Mouse (Mus musculus): ENCODE measurements around the gene Taf3. TPM values are rescaled to one million over a fixed set of nuclear protein-coding genes. Genes with fewer than 3 reads are reported as not detected.
A peak's percentile ranks its signal among the peaks of the same experiment; 100 is the strongest.

The Taf3 gene
- polyA plus RNA-seq, 1 experiment from 2014 or later: 18.6 TPM

DNA sequence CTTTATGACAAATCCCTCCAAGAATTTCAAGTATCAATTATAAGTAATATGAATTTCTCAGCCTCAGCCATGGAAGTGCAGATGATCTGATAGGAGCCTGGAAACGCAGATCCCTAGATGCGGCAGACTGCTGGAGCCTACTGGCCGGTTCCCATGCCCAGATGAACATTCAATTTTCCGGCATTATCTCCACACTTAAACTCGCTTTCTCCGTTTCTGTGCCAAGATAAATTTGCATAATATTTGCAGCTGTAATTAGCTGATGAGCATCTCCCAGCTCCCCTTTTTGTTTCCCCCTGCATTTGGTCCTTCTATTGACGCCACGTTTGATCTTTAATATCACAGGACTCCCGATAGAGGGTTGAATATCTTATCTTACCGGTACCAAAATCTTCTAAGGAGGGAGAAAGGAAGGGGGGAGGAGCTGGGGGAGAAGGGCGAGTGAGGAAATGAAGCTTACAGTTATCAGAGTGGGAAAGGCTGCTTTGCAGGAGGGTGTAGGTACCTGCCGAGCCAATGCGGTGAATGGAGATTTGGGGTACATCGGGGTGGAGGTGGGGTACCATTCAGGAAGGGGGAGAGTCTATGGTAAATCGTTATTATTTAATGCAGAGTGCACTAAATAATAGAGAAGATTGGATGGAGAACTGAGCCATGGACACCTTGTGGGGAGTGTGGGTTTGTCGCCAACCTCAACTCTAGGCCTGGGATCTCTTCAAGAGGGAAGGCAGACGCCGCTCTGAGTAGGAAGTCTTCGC, 153.4 kb downstream of the Taf3 start:
- Histone ChIP-seq H3K36me3 (ENCODE audit: control insufficient read depth, insufficient read depth, low read length) (no peaks in the 10 kb centered on the region), H3K9ac (ENCODE audit: low read depth, low read length) (no peak overlapping the region), H3K27me3 (replicated peaks; ENCODE audit: control insufficient read depth, insufficient read depth, low read length) (peaks cover 96% of the 10 kb centered on the region), H3K4me1 (replicated peaks; ENCODE audit: control insufficient read depth, insufficient read depth, low read length) (no peaks in the 10 kb centered on the region), H3K4me2 (no peak overlapping the region), H3K9me3 (ENCODE audit: control insufficient read depth, low read length) (no peaks in the 10 kb centered on the region), H3K27ac (ENCODE audit: low read depth, low read length) (no peak overlapping the region), H3K4me3 (ENCODE audit: low read depth, low read length) (no peak overlapping the region)
- ATAC-seq (replicated peaks; ENCODE audit: low FRiP score) (no peak), DNase-seq (ENCODE audit: low spot score) (no peak)
- 2% methylated on average over 19 of the region's 19 CpGs for WGBS

DNA sequence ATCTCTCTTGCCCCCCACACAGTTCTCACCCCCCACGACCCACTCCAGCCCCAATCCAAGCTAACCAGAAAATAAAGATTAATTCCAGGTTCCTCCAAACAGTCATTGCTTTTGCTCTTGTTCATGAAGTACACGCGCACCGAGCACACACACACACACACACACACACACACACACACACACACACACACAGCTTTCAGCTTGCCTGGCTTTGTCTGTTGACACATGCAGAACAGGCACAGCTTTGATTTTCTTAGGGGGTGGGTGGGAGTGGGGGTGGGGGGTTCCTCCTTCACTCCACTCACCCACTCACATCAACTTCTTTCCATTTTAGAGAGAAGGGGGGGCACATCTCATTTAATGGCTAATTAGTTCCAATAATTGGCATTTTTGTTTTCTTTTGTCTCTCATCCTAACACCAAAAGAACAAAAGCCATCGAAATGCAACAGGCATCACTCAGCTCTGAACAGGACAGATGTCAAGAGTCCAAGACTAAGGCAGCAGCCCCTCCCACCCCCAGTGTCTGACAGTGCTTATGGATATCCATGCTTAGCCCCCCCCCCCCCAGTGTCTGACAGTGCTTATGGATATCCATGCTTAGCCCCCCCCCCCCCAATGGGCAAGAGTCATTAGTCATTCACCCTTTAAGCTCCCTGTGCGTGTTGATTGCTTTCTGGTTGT, 155.0 kb downstream of the Taf3 start:
- no peaks in the 10 kb centered on the region for H3K36me3 ChIP-seq (ENCODE audit: control insufficient read depth, insufficient read depth, low read length)
- H3K9ac ChIP-seq (ENCODE audit: low read depth, low read length): no peak overlapping the region
- no peaks in the 10 kb centered on the region for H3K9me3 ChIP-seq (ENCODE audit: control insufficient read depth, low read length)
- peaks cover 96% of the 10 kb centered on the region for H3K27me3 ChIP-seq (replicated peaks; ENCODE audit: control insufficient read depth, insufficient read depth, low read length)
- ATAC-seq (replicated peaks; ENCODE audit: low FRiP score) (no peak), DNase-seq (ENCODE audit: low spot score) (no peak)
- no peak overlapping the region for H3K4me3 ChIP-seq (ENCODE audit: low read depth, low read length)
- no peak overlapping the region for H3K4me2 ChIP-seq
- 16% methylated on average over 6 of the region's 6 CpGs for WGBS
- H3K27ac ChIP-seq (ENCODE audit: low read depth, low read length): no peak overlapping the region
- H3K4me1 ChIP-seq (replicated peaks; ENCODE audit: control insufficient read depth, insufficient read depth, low read length): no peaks in the 10 kb centered on the region

DNA sequence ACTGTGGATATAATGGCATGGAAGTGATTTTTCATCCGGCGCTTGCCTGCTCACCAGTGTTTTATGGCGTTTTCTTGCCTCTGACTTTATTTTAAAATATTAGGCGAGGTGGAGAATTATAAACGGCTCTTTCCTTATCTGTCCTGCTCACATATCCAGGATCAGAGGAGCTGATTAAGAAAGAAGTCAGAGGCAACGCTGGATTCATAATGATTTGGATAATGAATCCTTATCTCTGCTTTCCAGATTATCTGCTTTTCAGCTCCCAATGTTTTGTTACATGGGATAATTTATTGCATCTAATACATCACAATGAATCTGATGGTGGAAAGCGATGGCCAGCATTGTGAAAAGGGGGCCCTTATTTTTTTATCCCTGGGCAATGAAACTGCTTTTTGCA, 155.9 kb downstream of the Taf3 start:
- Histone ChIP-seq H3K27ac (ENCODE audit: low read depth, low read length) (no peak overlapping the region), H3K27me3 (replicated peaks; ENCODE audit: control insufficient read depth, insufficient read depth, low read length) (peaks cover 95% of the 10 kb centered on the region), H3K4me2 (no peak overlapping the region), H3K9me3 (ENCODE audit: control insufficient read depth, low read length) (no peaks in the 10 kb centered on the region), H3K36me3 (ENCODE audit: control insufficient read depth, insufficient read depth, low read length) (no peaks in the 10 kb centered on the region), H3K9ac (ENCODE audit: low read depth, low read length) (no peak overlapping the region), H3K4me1 (replicated peaks; ENCODE audit: control insufficient read depth, insufficient read depth, low read length) (no peaks in the 10 kb centered on the region), H3K4me3 (ENCODE audit: low read depth, low read length) (no peak overlapping the region)
- DNase-seq (ENCODE audit: low spot score): no peak
- WGBS: 15% methylated on average over 7 of the region's 7 CpGs
- ATAC-seq (replicated peaks; ENCODE audit: low FRiP score): no peak

DNA sequence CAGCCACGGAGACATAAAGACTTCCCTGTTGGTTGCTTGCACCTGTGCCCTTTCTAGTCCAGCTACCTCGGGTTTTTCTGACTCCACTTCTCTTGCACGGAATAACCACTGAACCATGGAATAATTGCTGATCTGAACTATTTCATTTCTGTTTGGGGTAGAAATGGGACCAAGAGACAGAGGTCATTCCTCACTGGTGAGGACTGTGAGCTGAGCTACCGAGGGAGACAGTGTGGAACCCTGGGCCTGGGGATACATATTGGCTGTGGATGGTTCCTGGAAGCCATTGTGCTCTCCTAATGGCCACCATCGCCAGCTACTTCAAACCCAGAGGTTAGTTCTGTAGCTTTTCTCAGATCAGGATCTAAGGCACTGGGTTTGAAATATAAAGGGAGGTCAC, 157.5 kb downstream of the Taf3 start:
- WGBS: 8% methylated on average over 5 of the region's 5 CpGs
- DNase-seq (ENCODE audit: low spot score): no peak
- no peak for ATAC-seq (replicated peaks; ENCODE audit: low FRiP score)

DNA sequence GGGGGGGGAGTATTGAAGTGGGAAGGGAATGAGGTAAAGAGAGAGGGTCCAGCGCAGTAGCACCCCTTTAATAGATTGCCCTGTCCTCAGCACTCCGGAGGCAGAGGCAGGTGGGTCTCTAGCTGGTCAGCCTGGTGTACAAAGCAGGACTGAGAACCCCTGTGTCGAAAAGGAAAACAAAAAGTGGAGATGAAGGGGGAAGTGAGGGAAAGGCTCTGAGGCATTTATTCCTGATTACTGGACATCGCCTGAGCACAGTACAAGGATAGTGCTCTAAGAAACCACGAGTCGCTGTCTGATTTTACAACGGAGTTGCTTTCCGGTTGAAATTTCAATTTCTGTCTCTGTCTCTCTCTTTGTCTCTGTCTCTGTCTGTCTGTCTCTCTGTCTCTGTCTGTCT, 158.1 kb downstream of the Taf3 start:
- H3K4me1 ChIP-seq (replicated peaks; ENCODE audit: control insufficient read depth, insufficient read depth, low read length): no peaks in the 10 kb centered on the region
- no peak overlapping the region for H3K9ac ChIP-seq (ENCODE audit: low read depth, low read length)
- H3K9me3 ChIP-seq (ENCODE audit: control insufficient read depth, low read length): no peaks in the 10 kb centered on the region
- H3K27ac ChIP-seq (ENCODE audit: low read depth, low read length): no peak overlapping the region
- ATAC-seq (replicated peaks; ENCODE audit: low FRiP score): no peak
- peak overlapping the region; percentile 41; the same call in 1 of the 2 replicates for H3K4me3 ChIP-seq (ENCODE audit: low read depth, low read length)
- 7% methylated on average over 8 of the region's 8 CpGs for WGBS
- no peak for DNase-seq (ENCODE audit: low spot score)
- peak overlapping the region; percentile 71 for H3K4me2 ChIP-seq
- peaks cover 95% of the 10 kb centered on the region for H3K27me3 ChIP-seq (replicated peaks; ENCODE audit: control insufficient read depth, insufficient read depth, low read length)
- H3K36me3 ChIP-seq (ENCODE audit: control insufficient read depth, insufficient read depth, low read length): no peaks in the 10 kb centered on the region

More for the DNA sequence above, 157.5 kb downstream of the Taf3 start:
- Histone ChIP-seq H3K27me3 (replicated peaks; ENCODE audit: control insufficient read depth, insufficient read depth, low read length) (peaks cover 95% of the 10 kb centered on the region), H3K36me3 (ENCODE audit: control insufficient read depth, insufficient read depth, low read length) (no peaks in the 10 kb centered on the region), H3K4me2 (no peak overlapping the region), H3K9ac (ENCODE audit: low read depth, low read length) (no peak overlapping the region), H3K9me3 (ENCODE audit: control insufficient read depth, low read length) (no peaks in the 10 kb centered on the region), H3K4me3 (ENCODE audit: low read depth, low read length) (no peak overlapping the region), H3K4me1 (replicated peaks; ENCODE audit: control insufficient read depth, insufficient read depth, low read length) (no peaks in the 10 kb centered on the region), H3K27ac (ENCODE audit: low read depth, low read length) (no peak overlapping the region)

DNA sequence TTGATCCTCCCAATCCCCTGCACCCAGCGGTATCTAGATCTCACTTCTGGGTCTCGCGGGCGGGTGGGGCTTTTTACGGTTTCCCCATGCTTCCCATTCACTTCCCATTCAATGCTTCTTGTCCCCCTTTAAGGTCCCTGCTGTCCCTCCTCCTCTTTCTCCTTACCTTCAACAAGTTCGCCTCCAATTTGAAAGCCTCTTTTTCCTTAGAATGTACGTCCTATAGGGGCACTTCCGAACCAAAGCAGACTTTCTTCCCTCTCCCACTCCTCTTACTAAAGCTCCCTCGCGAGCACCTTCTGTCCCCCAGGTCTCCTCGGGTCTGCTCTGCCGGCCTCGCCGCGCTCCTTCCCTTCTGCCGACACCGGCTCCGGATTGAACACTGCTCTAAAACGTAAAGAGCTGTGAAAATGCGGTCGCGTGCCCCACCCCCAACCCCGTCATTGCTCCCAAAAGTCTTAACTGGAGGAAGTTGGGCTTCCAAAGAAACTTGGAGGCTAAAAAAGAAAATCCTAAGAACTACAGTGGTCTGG, 158.7 kb downstream of the Taf3 start, which contains the start of gene Gata3:
Gene Gata3 (minus strand): TSS at position 384 of the 533 bp plus-strand sequence.
- Histone ChIP-seq H3K9ac (ENCODE audit: low read depth, low read length) (no peak within 1 kb of the TSS), H3K27me3 (replicated peaks; ENCODE audit: control insufficient read depth, insufficient read depth, low read length) (peaks cover 95% of the 10 kb centered on the region), H3K36me3 (ENCODE audit: control insufficient read depth, insufficient read depth, low read length) (no peaks in the 10 kb centered on the region), H3K9me3 (ENCODE audit: control insufficient read depth, low read length) (no peaks in the 10 kb centered on the region), H3K4me1 (replicated peaks; ENCODE audit: control insufficient read depth, insufficient read depth, low read length) (no peaks in the 10 kb centered on the region), H3K4me2 (peak within 1 kb of the TSS; percentile 71), H3K27ac (ENCODE audit: low read depth, low read length) (no peak within 1 kb of the TSS), H3K4me3 (ENCODE audit: low read depth, low read length) (peak within 1 kb of the TSS; percentile 41)
- no peak for ATAC-seq (replicated peaks; ENCODE audit: low FRiP score)
- 0% methylated on average over 23 of the region's 23 CpGs for WGBS
- no peak for DNase-seq (ENCODE audit: low spot score)

DNA sequence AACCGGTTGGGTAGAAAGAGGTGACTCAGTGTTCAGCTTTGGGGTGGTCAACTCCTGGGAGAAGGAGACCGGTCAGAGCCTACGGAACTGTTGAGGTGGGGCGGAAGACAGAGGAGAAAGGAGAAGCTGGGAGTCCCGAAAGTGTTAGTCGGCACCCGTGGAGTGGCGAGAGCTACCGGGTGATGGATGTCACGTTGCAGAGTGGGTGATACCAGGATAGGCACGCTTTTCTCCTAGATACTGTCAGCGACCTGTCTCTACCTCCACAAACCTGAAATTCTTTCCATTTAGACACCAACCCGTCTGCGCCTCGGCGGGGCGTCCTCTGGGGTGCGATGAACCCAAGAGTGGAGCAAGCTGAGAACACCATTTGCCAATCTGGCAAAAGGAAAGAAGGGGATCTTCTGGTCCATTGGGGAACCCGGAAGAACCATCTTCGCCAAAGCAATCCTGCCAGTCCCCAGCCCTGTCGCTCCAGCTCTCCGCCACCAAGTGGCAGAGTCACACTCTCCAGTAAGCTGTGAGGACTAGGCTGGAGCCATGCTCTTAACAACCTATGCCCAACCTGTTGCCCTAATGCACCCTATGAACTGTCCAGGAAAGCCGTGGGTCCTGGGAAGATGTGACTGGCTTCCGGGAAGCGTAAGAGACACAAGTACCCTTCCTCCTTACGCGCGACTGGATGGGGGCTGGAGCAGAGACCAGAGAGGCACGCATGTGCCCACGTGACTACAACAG, 159.3 kb downstream of the Taf3 start, which contains the start of gene 9230102O04Rik:
Gene 9230102O04Rik (minus strand): TSS at position 628 of the 738 bp plus-strand sequence.
- whole genome bisulfite sequencing: under 1% methylated on average over 30 of the region's 30 CpGs
- H3K4me1 ChIP-seq (replicated peaks; ENCODE audit: control insufficient read depth, insufficient read depth, low read length): no peaks in the 10 kb centered on the region
- H3K36me3 ChIP-seq (ENCODE audit: control insufficient read depth, insufficient read depth, low read length): no peaks in the 10 kb centered on the region
- ATAC-seq (replicated peaks; ENCODE audit: low FRiP score) (peak; percentile 74), DNase-seq (ENCODE audit: low spot score) (peak; percentile 70)
- no peak within 1 kb of the TSS for H3K9ac ChIP-seq (ENCODE audit: low read depth, low read length)
- peak within 1 kb of the TSS; percentile 41 for H3K4me3 ChIP-seq (ENCODE audit: low read depth, low read length)
- H3K4me2 ChIP-seq: peak within 1 kb of the TSS; percentile 71
- H3K9me3 ChIP-seq (ENCODE audit: control insufficient read depth, low read length): no peaks in the 10 kb centered on the region
- H3K27me3 ChIP-seq (replicated peaks; ENCODE audit: control insufficient read depth, insufficient read depth, low read length): peaks cover 95% of the 10 kb centered on the region
- no peak within 1 kb of the TSS for H3K27ac ChIP-seq (ENCODE audit: low read depth, low read length)

DNA sequence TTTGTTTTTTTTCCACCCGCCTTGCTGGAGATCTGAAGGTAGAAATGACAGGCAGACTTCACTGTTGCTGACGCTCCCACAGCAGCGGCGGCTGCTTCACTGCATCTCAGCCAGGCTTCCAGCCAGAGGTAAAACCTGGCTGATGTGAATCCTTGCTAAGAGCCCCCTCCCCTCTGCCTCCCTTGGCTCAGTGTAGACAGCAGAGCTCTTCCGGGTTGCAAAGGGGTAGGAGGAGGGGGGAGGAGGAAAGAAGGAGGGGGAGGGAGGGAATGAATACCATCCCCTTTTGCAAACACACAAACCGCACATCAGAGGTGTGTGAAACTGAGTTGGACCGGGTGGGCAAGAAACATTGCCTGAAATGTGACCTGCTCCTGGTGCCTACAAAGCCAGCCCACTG, 160.8 kb downstream of the Taf3 start:
- WGBS: under 1% methylated on average over 7 of the region's 7 CpGs
- H3K4me3 ChIP-seq (ENCODE audit: low read depth, low read length): no peak overlapping the region
- no peaks in the 10 kb centered on the region for H3K36me3 ChIP-seq (ENCODE audit: control insufficient read depth, insufficient read depth, low read length)
- peaks cover 95% of the 10 kb centered on the region for H3K27me3 ChIP-seq (replicated peaks; ENCODE audit: control insufficient read depth, insufficient read depth, low read length)
- no peak overlapping the region for H3K4me2 ChIP-seq
- no peak overlapping the region for H3K27ac ChIP-seq (ENCODE audit: low read depth, low read length)
- no peaks in the 10 kb centered on the region for H3K9me3 ChIP-seq (ENCODE audit: control insufficient read depth, low read length)
- no peaks in the 10 kb centered on the region for H3K4me1 ChIP-seq (replicated peaks; ENCODE audit: control insufficient read depth, insufficient read depth, low read length)
- ATAC-seq (replicated peaks; ENCODE audit: low FRiP score): no peak
- DNase-seq (ENCODE audit: low spot score): no peak
- no peak overlapping the region for H3K9ac ChIP-seq (ENCODE audit: low read depth, low read length)
